Mouse (Mus musculus): ENCODE data around the gene Dock9. TPM values are rescaled to one million over a fixed set of nuclear protein-coding genes. Genes with fewer than 3 reads are reported as not detected.

The Dock9 gene
- polyA plus RNA-seq, 1 experiment: 2.8 TPM

GRCm38 (mm10) chr14:121749606-121750005, 48.0 kb downstream of the Dock9 start:
- no peaks in the 10 kb centered on the region for H3K36me3 ChIP-seq (ENCODE audit: control insufficient read depth, insufficient read depth)
- TF ChIP-seq E2F4 (IDR thresholded peaks at IDR 0.05; ENCODE audit: insufficient read depth): no peak
- H3K27me3 ChIP-seq (ENCODE audit: control insufficient read depth, insufficient read depth, insufficient read length): no peaks in the 10 kb centered on the region
- no peak overlapping the region for H3ac ChIP-seq (ENCODE audit: control insufficient read depth, insufficient read length)
- no peak overlapping the region for H3K4me2 ChIP-seq (ENCODE audit: low read depth)
- no peaks in the 10 kb centered on the region for H3K79me2 ChIP-seq (ENCODE audit: control insufficient read depth, insufficient read depth)
- no peak overlapping the region for H3K4me3 ChIP-seq

- Histone ChIP-seq H3K4me3 (no peak overlapping the region), H3ac (ENCODE audit: control insufficient read depth, insufficient read length) (no peak overlapping the region), H3K27me3 (ENCODE audit: control insufficient read depth, insufficient read depth, insufficient read length) (no peaks in the 10 kb centered on the region), H3K36me3 (ENCODE audit: control insufficient read depth, insufficient read depth) (no peaks in the 10 kb centered on the region), H3K4me2 (ENCODE audit: low read depth) (no peak overlapping the region), H3K79me2 (ENCODE audit: control insufficient read depth, insufficient read depth) (no peaks in the 10 kb centered on the region)
- TF ChIP-seq MYOG (IDR thresholded peaks at IDR 0.05; ENCODE audit: control insufficient read depth in 1 of 3, insufficient read depth in 1 of 3, insufficient read length in 2 of 3, low read depth in 2 of 3) (no peak), MYOD1 (IDR thresholded peaks at IDR 0.05; ENCODE audit: control insufficient read depth in 1 of 3, insufficient read length in 2 of 3, low read depth in 2 of 3) (no peak), TCF3 (IDR thresholded peaks at IDR 0.05; ENCODE audit: insufficient read length, low read depth) (no peak), MAX (IDR thresholded peaks at IDR 0.05; ENCODE audit: low read depth) (no peak), USF1 (IDR thresholded peaks at IDR 0.05; ENCODE audit: low read depth) (no peak), POLR2AphosphoS2 (IDR thresholded peaks at IDR 0.05; ENCODE audit: insufficient read length, low read depth) (no peak), SRF (IDR thresholded peaks at IDR 0.05; ENCODE audit: control insufficient read depth, insufficient read length, low read depth) (no peak), POLR2A (IDR thresholded peaks at IDR 0.05; ENCODE audit: insufficient read length, low read depth) (no peak), REST (IDR thresholded peaks at IDR 0.05; ENCODE audit: insufficient read depth, insufficient read length) (no peak), CEBPB (IDR thresholded peaks at IDR 0.05; ENCODE audit: insufficient read depth, poor library complexity, severe bottlenecking) (no peak), TCF12 (IDR thresholded peaks at IDR 0.05; ENCODE audit: insufficient read depth, poor library complexity, severe bottlenecking) (no peak)
Measured at GRCm38 (mm10) chr14:121749084-121749483, 48.6 kb downstream of the Dock9 start.

- Histone ChIP-seq H3K79me2 (ENCODE audit: control insufficient read depth, insufficient read depth) (no peaks in the 10 kb centered on the region), H3K36me3 (ENCODE audit: control insufficient read depth, insufficient read depth) (no peaks in the 10 kb centered on the region), H3K4me3 (no peak overlapping the region), H3ac (ENCODE audit: control insufficient read depth, insufficient read length) (no peak overlapping the region), H3K4me2 (ENCODE audit: low read depth) (no peak overlapping the region), H3K27me3 (ENCODE audit: control insufficient read depth, insufficient read depth, insufficient read length) (no peaks in the 10 kb centered on the region)
- TF ChIP-seq E2F4 (IDR thresholded peaks at IDR 0.05; ENCODE audit: insufficient read depth): no peak
Measured at GRCm38 (mm10) chr14:121747360-121747759, 50.3 kb downstream of the Dock9 start.

- Histone ChIP-seq H3K4me2 (ENCODE audit: low read depth) (no peak overlapping the region), H3K4me3 (no peak overlapping the region), H3K27me3 (ENCODE audit: control insufficient read depth, insufficient read depth, insufficient read length) (no peaks in the 10 kb centered on the region), H3K79me2 (ENCODE audit: control insufficient read depth, insufficient read depth) (no peaks in the 10 kb centered on the region), H3ac (ENCODE audit: control insufficient read depth, insufficient read length) (no peak overlapping the region), H3K36me3 (ENCODE audit: control insufficient read depth, insufficient read depth) (no peaks in the 10 kb centered on the region)
- TF ChIP-seq MAX (IDR thresholded peaks at IDR 0.05; ENCODE audit: low read depth): no peak
- TF ChIP-seq TCF3 (IDR thresholded peaks at IDR 0.05; ENCODE audit: insufficient read length, low read depth): no peak
- no peak for TF ChIP-seq POLR2A (IDR thresholded peaks at IDR 0.05; ENCODE audit: insufficient read length, low read depth)
- TF ChIP-seq MYOG (IDR thresholded peaks at IDR 0.05; ENCODE audit: control insufficient read depth in 1 of 3, insufficient read depth in 1 of 3, insufficient read length in 2 of 3, low read depth in 2 of 3): no peak
- no peak for TF ChIP-seq MYOD1 (IDR thresholded peaks at IDR 0.05; ENCODE audit: control insufficient read depth in 1 of 3, insufficient read length in 2 of 3, low read depth in 2 of 3)
- no peak for TF ChIP-seq E2F4 (IDR thresholded peaks at IDR 0.05; ENCODE audit: insufficient read depth)
- no peak for TF ChIP-seq CEBPB (IDR thresholded peaks at IDR 0.05; ENCODE audit: insufficient read depth, poor library complexity, severe bottlenecking)
- TF ChIP-seq REST (IDR thresholded peaks at IDR 0.05; ENCODE audit: insufficient read depth, insufficient read length): no peak
- no peak for TF ChIP-seq TCF12 (IDR thresholded peaks at IDR 0.05; ENCODE audit: insufficient read depth, poor library complexity, severe bottlenecking)
- TF ChIP-seq USF1 (IDR thresholded peaks at IDR 0.05; ENCODE audit: low read depth): no peak
- no peak for TF ChIP-seq SRF (IDR thresholded peaks at IDR 0.05; ENCODE audit: control insufficient read depth, insufficient read length, low read depth)
- TF ChIP-seq POLR2AphosphoS2 (IDR thresholded peaks at IDR 0.05; ENCODE audit: insufficient read length, low read depth): no peak
Measured at GRCm38 (mm10) chr14:121743787-121744417, 53.7 kb downstream of the Dock9 start.

GRCm38 (mm10) chr14:121738431-121739403, 58.9 kb downstream of the Dock9 start:
- H3K4me2 ChIP-seq (ENCODE audit: low read depth): no peak overlapping the region
- no peaks in the 10 kb centered on the region for H3K27me3 ChIP-seq (ENCODE audit: control insufficient read depth, insufficient read depth, insufficient read length)
- no peak for TF ChIP-seq MYOD1 (IDR thresholded peaks at IDR 0.05; ENCODE audit: control insufficient read depth in 1 of 3, insufficient read length in 2 of 3, low read depth in 2 of 3)
- TF ChIP-seq POLR2A (IDR thresholded peaks at IDR 0.05; ENCODE audit: insufficient read length, low read depth): no peak
- TF ChIP-seq CEBPB (IDR thresholded peaks at IDR 0.05; ENCODE audit: insufficient read depth, poor library complexity, severe bottlenecking): no peak
- no peak for TF ChIP-seq MAX (IDR thresholded peaks at IDR 0.05; ENCODE audit: low read depth)
- no peak for TF ChIP-seq POLR2AphosphoS2 (IDR thresholded peaks at IDR 0.05; ENCODE audit: insufficient read length, low read depth)
- TF ChIP-seq REST (IDR thresholded peaks at IDR 0.05; ENCODE audit: insufficient read depth, insufficient read length): no peak
- TF ChIP-seq SRF (IDR thresholded peaks at IDR 0.05; ENCODE audit: control insufficient read depth, insufficient read length, low read depth): no peak
- TF ChIP-seq TCF12 (IDR thresholded peaks at IDR 0.05; ENCODE audit: insufficient read depth, poor library complexity, severe bottlenecking): no peak
- no peak for TF ChIP-seq USF1 (IDR thresholded peaks at IDR 0.05; ENCODE audit: low read depth)
- TF ChIP-seq MYOG (IDR thresholded peaks at IDR 0.05; ENCODE audit: control insufficient read depth in 1 of 3, insufficient read depth in 1 of 3, insufficient read length in 2 of 3, low read depth in 2 of 3): no peak
- TF ChIP-seq TCF3 (IDR thresholded peaks at IDR 0.05; ENCODE audit: insufficient read length, low read depth): no peak
- TF ChIP-seq E2F4 (IDR thresholded peaks at IDR 0.05; ENCODE audit: insufficient read depth): no peak
- no peak overlapping the region for H3ac ChIP-seq (ENCODE audit: control insufficient read depth, insufficient read length)
- H3K36me3 ChIP-seq (ENCODE audit: control insufficient read depth, insufficient read depth): no peaks in the 10 kb centered on the region
- no peak overlapping the region for H3K4me3 ChIP-seq
- no peaks in the 10 kb centered on the region for H3K79me2 ChIP-seq (ENCODE audit: control insufficient read depth, insufficient read depth)

Data from myocyte (in vitro differentiated cells).